Mouse (Mus musculus): ENCODE measurements at regions not wholly inside any gene's neighbourhood (a gene's known extent, or its start where the extent isn't known, plus 50 kb on each side); places are given as distances from the start of the nearest gene placed in this dataset.

DNA sequence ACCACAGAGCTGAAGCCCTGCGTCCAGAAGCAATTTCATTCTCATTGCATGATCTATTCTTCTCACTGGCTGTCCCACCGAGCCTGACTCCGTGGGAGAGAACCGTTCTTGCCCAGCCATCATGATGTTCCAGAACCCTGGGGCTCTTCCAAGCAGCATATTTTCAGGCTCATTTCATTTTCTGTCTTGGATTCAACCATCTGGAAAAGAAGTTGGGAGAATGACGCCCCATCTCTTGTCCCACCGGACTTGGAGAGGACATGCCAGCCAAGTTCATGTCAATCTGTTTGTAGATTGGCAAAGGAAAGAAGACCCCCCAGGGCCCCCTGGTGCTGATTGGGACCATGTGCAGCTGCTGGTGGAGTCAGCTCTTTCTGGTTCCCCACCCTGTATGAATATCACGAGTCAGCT lies 1400.5 kb upstream of the Lrrc6 start:
- DNase-seq (ENCODE audit: low read depth) = no peak

GRCm38 (mm10) chr15:67899772-67900171 lies 1399.1 kb upstream of the Lrrc6 start:
- DNase-seq (ENCODE audit: low read depth) = no peak

- DNase-seq (ENCODE audit: low read depth) = no peak
These were observed 1398.3 kb upstream of the Lrrc6 start for GRCm38 (mm10) chr15:67898959-67899403.

DNA sequence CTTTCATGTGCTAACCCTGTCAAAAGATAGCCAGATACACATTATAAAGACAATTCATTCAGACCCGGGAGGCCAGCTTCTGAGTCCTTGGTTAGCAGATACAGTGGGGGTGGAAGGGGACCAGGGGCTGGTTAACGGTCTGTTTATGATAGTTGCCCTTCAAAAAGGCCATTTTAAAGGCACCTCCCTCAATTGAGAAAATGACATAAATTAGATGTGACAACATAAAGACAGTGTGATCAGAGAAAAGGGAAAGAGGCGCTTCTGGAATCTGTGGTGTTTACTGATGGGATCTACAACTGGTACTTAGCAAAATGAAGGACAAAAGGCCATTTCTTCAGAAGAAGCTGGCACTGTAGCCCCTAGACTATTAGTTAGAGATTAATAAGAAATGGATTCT lies 1391.4 kb upstream of the Lrrc6 start:
- no peak for DNase-seq (ENCODE audit: low read depth)

DNA sequence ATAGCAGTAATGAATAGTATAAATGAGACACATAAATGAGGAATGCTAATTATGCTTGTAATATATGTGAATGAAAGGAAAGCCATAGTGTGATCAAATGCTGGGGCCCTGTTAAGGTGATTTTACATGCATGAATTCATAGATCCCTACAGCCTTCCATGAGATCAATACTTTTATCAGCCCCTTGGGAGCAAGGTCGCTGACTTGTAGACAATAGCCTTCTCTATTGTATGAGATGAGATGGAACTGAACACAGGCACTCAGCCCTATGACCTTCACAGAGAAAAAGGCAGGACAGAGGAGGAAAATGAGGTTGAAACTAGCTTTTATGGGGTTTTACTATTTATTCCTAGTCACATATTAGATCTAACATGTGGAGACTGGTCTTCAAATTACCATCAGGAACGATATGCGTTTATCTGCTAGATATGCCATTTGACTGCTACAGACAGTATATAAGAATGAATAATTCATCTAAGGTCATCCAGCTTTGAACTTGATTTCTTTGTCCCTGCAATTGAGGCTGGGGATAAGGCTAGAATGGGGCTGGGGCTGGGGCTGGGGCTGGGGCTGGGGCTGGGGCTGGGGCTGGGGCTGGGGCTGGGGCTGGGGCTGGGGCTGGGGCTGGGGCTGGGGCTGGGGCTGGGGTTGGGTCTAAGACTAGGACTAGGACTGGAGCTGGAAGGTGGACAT lies 1390.0 kb upstream of the Lrrc6 start:
- no peak for DNase-seq (ENCODE audit: low read depth)

GRCm38 (mm10) chr15:67888548-67888947 lies 1387.8 kb upstream of the Lrrc6 start:
- DNase-seq (ENCODE audit: low read depth) = no peak

DNA sequence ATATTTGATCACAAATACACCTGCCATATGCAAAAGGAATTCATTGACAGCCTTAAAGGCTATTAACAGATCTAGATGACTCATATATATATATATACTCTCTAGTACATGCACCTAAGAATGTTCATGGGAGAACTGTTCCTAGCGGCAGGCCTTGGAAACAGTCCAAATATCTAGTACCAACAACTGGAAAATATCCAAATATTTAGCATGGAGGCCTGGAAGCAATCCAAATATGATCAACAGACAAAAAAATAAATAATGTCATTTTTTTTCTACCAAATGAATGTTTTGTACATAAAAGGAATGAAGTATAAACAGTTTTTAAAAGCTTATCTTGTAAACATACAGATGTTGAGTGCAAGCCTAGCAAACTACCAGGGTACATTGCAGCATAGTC lies 1354.6 kb upstream of the Lrrc6 start:
- DNase-seq (ENCODE audit: low read depth) = no peak

- DNase-seq (ENCODE audit: low read depth) = no peak
These were observed 1349.4 kb upstream of the Lrrc6 start for GRCm38 (mm10) chr15:67850118-67850517.

GRCm38 (mm10) chr15:67845707-67846106 lies 1345.0 kb upstream of the Lrrc6 start:
- no peak for DNase-seq (ENCODE audit: low read depth)

DNA sequence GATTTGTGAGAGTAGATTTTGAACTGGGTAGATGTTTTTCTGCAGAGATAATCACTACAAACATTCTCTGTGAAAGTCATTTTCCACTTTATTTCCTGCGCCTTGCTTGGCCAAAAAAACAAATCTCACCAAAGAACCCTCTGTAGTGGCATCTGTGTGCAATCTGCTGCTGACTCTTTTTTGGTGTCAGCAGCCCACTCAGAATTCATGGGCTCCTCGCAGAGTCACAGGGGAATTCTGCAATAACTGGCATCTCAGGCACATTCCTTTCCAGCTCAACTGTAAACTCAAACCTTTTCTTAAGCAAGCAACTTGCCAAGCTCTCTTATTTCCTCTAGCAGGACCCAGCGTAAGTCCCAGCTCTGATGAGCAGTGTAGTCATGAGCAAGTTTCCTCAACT lies 1340.0 kb upstream of the Lrrc6 start:
- DNase-seq (ENCODE audit: low read depth) = no peak

GRCm38 (mm10) chr15:67825796-67826484 lies 1325.2 kb upstream of the Lrrc6 start:
- no peak for DNase-seq (ENCODE audit: low read depth)

DNA sequence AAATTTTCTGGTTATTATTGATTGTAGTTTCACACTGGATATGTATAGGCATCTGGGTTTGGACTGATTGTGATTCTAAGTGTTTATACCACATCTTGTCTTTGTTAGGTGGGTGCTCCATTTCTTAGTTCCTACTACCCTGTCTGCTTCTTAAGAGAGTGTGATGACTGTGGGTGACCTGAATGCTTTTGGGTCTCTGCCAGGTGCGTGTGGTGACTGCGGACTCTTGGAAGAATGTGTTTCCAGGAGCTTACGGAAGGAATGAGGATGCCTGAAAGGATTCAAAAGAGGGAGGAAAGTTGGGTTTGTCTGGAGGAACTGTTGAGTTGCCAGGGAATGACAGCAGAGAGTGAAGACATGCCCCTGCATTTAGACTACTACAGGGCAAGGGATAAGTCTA lies 1322.5 kb upstream of the Lrrc6 start:
- DNase-seq (ENCODE audit: low read depth) = no peak

- DNase-seq (ENCODE audit: low read depth) = no peak
These were observed 1299.2 kb upstream of the Lrrc6 start for GRCm38 (mm10) chr15:67799871-67800270.

GRCm38 (mm10) chr15:67795578-67795977 lies 1294.9 kb upstream of the Lrrc6 start:
- no peak for DNase-seq (ENCODE audit: low read depth)

GRCm38 (mm10) chr15:67792822-67793221 lies 1292.1 kb upstream of the Lrrc6 start:
- no peak for DNase-seq (ENCODE audit: low read depth)

- no peak for DNase-seq (ENCODE audit: low read depth)
These were observed 1287.9 kb upstream of the Lrrc6 start for GRCm38 (mm10) chr15:67788587-67788986.

GRCm38 (mm10) chr15:67785583-67785982 lies 1284.9 kb upstream of the Lrrc6 start:
- DNase-seq (ENCODE audit: low read depth) = no peak

GRCm38 (mm10) chr15:67783754-67784153 lies 1283.0 kb upstream of the Lrrc6 start:
- DNase-seq (ENCODE audit: low read depth) = no peak

DNA sequence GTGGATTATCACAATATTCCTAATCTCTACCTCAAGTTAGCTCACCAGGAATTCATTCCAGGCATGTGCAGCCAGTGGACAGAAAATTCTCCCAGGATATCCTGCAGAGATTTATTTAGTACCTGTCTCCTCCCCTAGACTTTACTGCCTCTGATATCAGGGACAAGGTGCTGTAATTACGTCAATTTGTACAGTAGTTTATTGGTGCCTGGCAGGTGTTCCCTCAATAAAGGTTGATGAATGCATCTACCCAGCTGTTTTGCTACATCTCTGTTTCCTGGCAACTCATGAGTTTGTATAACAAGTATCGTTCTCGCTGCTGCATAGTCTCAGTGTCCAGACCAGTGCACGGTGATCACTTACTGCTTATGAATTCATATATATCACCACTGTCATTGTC lies 1281.8 kb upstream of the Lrrc6 start:
- no peak for DNase-seq (ENCODE audit: low read depth)

DNA sequence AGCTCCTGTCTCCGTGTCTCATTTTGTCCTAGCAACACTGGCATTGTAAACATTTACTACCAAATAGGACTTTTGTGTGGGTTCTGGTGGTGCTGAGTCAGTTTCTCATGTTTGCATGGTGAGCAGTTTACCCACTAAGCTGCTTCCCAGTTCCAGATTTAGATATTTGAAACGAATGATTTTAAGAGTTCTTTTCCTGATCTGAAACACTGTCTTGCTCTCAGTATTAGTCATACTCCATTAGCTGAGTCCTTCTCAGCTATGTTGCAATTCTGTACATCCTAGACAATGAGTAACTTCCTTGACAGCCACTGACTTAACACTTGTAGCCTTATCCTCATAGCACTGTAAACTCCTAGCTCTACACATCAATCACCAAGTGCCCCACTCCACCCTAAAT lies 1280.1 kb upstream of the Lrrc6 start:
- no peak for DNase-seq (ENCODE audit: low read depth)

DNA sequence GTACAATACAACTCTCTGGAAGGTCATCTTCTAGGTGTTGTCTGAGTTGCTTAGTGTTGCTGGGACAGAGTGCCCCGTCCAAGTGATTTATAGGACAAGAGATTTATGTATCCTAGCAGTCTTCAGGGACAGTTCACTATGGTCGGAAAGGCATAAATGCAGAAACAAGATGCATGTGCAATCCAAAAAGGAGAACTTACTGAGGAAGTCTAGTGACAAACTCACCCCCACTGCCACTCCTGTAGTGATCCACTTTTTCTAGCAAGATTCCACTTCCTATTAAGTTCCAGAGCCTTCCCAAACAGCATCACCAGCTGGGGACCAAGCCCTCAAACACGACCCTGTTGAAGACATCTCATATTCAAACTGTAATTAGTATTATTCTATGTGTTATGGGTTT lies 1266.9 kb upstream of the Lrrc6 start:
- DNase-seq (ENCODE audit: low read depth) = no peak

DNA sequence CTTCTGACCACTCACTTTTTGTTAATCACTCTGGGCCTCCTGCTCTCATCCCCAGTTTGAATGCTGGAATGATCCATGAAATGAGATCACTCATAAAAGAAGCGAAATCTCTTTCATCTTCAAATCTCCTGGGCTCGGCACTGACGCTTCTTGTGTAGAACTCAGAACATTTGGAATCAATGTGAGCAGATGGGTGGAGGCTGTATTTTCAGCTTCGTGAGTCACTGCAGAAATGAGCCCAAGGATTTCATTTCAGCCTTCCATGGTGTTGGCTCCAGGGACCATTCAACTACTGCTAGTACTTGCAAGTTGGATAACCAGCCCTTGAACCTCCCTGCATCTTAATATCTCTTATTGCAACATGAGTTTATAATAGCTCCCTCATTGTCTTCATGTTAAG lies 1258.5 kb upstream of the Lrrc6 start:
- no peak for DNase-seq (ENCODE audit: low read depth)

- no peak for DNase-seq (ENCODE audit: low read depth)
These were observed 1249.9 kb upstream of the Lrrc6 start for GRCm38 (mm10) chr15:67750582-67750981.

- no peak for DNase-seq (ENCODE audit: low read depth)
These were observed 1242.6 kb upstream of the Lrrc6 start for GRCm38 (mm10) chr15:67743332-67743731.

Measured in induced T-regulatory cell, adult 2 months (primary cell).